Mouse (Mus musculus): Measurements from ENCODE around the gene Acaa1a.

The Acaa1a gene

DNA sequence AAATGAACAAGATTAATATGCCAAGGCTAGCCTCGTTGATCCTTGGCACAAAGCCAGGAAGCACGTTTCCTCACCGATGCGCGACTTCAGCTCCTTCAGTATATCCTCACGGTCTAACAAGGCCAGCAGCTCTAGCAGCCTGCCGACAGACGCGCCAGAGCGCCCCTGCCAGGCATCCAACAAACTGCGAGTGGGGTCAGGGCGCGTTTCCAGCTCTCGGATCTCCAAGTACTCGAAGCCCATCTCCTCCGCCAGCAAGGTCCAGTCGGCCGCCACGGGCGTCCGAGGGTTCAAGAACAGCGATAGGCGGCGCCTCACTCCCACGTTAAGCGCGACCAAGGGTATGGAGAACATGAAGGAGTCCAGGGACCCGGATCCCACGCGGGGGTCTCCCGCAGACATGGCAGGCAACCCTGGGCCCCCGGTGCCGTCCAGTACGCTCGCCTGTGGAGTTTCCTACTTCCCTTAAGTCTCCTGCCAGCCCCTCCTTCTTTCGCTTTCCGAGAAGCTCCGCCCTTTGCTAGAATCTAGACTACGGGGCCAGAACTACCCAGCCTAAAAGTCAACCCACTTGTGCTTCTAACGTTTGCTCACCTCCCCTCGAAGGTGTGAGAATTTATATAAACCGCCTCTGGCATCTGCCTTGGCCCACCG is at the start of gene Acaa1a:
Gene Acaa1a (plus strand): TSS at position 119 of the 654 bp plus-strand sequence.
- peak; percentile 64 for DNase-seq (ENCODE audit: low spot score)

- DNase-seq (ENCODE audit: low spot score), result no peak
These were observed 48.7 kb upstream of the Acaa1a start for GRCm38 (mm10) chr9:119290791-119291190.

DNA sequence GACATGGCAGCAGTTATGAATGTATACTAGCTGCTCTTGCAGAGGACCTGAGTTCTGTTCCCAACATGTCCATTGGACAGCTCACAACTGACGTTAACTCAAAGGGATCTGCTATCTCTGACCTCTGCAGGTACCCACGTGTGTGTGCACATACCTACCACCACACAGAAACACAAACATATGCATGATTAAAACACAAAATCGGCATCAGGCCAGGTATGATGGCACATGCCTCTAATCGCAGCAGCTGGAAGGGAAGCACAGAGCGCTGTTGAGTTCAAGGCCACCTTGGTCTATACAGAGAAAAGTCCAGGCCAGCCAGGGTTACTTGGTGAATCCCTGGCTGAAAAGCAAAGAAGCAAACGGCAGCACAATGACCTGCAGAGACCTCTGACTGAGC is 41.8 kb upstream of the Acaa1a start:
- no peak for DNase-seq (ENCODE audit: low spot score)

DNA sequence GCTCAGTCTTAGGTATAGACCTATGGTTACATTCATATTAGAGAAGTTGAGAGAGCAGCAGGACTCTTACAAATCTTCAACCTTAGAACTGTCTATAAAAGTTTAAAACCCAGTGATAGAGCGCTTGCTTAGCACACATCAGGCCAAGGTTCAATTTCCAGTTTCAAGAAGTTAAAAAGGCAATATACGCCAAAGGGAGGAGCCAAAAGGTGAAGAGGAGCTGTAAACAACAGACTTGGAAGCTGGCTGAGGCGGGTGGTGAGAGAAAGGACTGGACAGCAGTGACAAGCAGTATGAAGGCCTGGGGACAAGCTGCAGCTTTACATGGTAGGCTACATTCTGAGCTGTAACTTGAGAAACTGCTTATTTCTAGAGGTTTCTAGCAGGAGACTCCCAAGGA is 40.9 kb upstream of the Acaa1a start:
- no peak for DNase-seq (ENCODE audit: low spot score)

- DNase-seq (ENCODE audit: low spot score), result no peak
These were observed 33.6 kb upstream of the Acaa1a start for GRCm38 (mm10) chr9:119305863-119306262.

GRCm38 (mm10) chr9:119309067-119309466 is 30.4 kb upstream of the Acaa1a start:
- no peak for DNase-seq (ENCODE audit: low spot score)

- DNase-seq (ENCODE audit: low spot score), result no peak
These were observed 26.4 kb upstream of the Acaa1a start for GRCm38 (mm10) chr9:119313096-119313495.

- no peak for DNase-seq (ENCODE audit: low spot score)
These were observed 20.6 kb upstream of the Acaa1a start for GRCm38 (mm10) chr9:119318891-119319290.

DNA sequence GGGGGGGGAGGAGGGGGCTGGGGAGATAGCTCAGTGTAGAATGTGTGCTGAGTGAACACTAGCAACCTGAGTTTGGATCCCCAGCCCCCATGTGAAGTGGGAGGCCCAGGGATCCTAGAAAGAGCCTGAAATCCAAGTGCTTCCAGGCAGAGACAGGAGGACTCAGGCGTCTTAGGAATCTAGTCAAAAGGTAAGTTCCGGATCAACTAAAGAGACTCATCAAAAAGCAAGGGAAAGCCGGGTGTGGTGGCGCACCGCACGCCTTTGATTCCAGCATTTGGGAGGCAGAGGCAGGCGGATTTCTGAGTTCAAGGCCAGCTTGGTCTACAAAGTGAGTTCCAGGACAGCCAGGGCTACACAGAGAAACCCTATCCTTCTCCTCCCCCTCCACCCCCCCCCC is 19.0 kb upstream of the Acaa1a start:
- DNase-seq (ENCODE audit: low spot score), result no peak

DNA sequence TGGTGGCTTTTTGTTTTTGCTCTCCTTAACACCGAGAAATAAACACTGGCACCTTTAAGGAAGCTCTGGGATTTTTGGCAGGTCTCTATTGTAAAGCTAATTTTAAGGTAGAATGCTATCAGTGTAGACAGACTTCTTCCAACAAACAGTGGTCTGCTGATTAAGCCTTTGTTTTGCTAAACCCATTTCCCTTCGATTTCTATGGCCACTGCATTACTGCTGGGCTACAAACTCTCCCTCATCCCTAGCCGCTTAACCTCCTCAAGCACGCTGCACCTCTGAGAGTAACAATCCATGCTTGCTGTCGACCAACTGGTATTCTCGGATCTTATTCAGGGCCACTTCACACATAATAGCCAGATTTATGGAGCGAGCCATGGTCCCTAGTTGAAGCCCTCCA is 18.5 kb upstream of the Acaa1a start:
- peak; percentile 19 for DNase-seq (ENCODE audit: low spot score)

DNA sequence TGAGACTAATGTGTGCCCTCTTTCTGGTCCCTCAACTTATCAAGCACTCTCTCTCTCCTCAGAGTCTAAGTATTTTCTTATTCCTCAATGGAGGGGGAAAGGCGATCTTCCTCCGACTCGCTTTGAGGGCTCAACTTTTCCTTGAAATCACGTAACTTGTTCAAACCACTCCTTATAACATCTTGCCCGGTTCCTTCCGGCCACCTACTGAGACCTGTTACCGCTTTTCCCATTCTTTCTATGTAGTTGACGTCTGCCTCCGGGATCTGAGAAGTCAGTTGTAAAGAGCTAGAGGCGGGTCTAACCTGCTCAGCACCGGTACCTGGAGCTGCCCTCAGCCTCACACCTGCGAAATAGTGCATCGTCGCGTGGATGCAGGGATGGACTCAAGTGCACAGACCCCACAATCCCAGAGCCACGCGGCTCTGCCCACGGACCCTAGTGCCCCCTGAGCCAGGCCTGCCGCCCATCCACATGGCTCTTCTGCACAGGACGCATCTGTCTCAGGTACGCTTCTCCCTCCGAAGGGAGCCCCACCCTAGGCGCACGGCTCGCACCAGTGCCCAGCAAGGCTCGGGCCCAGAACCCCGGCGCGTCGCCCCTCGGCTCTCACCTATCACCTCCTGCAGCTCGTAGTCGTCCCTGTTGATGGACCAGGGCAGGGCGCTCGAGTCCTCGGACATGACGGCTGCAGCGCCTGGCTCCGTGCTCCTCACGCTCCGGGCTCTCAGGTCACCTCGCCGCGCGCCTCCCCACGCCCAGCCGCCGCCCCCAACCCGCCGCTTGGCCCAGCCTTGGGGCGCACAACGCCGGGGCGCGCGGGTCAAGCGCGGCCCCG is 17.9 kb upstream of the Acaa1a start:
- DNase-seq (ENCODE audit: low spot score), result no peak

DNA sequence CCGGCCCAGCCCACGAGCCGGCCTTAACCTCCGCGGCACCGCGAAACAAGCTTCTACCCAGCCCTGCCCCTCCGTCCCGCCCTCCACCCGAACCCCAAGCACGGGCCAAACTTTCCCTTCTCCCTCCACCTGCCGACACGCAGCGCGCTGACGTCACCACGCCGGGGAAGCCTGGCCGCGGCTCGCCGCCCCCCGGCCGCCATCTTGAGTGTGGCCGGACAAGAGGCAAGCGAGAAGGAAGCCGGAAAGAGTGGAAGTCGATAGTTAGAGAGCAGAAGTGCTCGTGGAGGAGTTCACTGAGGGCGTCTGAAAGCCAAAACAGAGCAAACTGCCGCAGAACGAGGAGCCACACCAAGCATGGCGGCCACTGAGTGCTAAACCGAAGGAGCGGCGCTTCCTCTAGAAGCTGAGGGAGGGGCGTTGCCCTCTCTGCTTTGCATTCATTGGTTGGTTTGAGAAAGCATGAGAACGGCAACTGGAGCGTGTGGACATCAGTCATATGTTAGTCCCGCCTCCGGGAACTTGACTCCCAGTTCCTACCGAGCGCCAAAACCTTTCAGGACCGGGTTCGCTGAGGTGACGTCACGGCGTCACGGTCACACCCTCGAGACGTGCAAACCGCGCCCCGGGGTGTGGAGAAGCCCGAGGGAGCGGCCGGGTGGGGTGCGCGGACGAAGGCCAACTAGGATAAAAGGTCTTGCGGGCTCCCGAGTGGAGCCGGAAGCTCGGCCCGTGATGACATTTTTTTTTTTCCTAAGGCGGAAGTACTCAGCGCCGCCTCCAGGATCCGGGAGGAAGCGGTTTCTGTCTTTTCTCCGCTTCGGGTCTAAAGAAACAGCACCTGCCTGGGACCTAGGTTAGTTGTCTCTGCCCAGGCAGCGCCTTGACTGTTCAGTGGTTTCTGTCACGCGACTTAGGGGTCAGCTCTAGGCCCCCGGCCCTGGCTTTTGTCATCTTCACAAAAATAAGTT is 16.9 kb upstream of the Acaa1a start, which contains the start of gene Oxsr1:
Gene Oxsr1 (minus strand): TSS at position 139 of the 971 bp plus-strand sequence.
- peak; percentile 99 for DNase-seq (ENCODE audit: low spot score)

GRCm38 (mm10) chr9:119323260-119323645 is 16.2 kb upstream of the Acaa1a start:
- DNase-seq (ENCODE audit: low spot score), result no peak

- no peak for DNase-seq (ENCODE audit: low spot score)
These were observed 15.3 kb upstream of the Acaa1a start for GRCm38 (mm10) chr9:119324130-119324529.

DNA sequence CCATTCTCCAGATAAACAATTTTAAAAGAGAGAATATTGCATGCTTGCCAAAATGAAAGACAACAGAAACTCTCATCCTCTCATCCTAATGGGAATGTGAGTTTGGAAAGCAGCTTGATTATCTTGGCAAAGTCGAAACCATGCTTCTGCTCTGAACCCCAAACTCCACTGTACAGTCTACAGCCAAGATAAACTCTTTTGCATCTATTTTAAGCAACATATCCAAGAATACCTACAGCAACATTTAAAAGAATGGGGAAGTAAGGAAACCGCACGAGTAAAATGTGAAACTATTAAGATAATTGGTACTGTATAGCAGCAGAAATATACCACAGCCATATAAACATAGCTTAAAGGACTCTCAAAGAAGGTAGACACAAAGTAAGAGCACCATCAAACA is 11.0 kb upstream of the Acaa1a start:
- DNase-seq (ENCODE audit: low spot score), result no peak

- DNase-seq (ENCODE audit: low spot score), result no peak
These were observed 9.1 kb upstream of the Acaa1a start for GRCm38 (mm10) chr9:119330186-119330963.

GRCm38 (mm10) chr9:119334324-119334723 is 5.2 kb upstream of the Acaa1a start:
- DNase-seq (ENCODE audit: low spot score), result no peak

DNA sequence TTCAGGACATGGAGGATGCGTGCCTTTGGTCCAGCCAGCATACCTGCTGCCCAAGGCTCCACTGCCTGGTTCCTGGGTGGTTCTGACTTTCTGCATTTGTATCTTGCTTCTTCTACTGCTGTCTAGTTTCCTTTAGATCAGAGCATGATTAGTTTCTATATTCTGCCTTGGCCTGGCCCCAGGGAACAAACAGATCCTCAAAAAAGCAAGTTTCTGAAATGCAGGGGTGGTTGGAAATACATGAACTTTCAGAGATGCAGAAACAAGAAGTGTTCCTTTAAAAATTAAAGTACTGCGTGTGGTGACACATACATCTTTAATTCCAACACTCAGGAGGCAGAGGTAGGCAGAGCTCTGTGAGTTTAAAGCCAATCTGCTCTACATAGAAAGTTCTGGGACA is 4.6 kb upstream of the Acaa1a start:
- DNase-seq (ENCODE audit: low spot score), result no peak

DNA sequence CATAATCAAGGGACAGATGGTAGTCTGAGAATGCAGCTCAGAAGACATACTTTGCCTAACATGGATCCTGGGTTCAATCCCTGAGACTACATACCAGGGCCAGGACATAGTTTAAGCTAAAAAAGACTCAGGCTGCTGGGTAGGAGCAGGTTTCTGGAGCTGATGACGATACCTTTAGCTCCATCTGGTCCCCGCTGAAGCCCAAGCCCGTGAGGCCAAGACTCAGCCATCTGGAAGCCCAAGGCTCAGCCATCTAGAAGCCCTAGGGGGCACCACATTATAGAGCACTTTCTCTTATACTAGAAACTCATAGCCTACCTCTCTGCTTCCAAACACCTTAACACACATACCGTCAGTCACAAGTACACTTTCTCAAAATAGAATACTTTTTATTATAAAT is 3.9 kb upstream of the Acaa1a start:
- no peak for DNase-seq (ENCODE audit: low spot score)

DNA sequence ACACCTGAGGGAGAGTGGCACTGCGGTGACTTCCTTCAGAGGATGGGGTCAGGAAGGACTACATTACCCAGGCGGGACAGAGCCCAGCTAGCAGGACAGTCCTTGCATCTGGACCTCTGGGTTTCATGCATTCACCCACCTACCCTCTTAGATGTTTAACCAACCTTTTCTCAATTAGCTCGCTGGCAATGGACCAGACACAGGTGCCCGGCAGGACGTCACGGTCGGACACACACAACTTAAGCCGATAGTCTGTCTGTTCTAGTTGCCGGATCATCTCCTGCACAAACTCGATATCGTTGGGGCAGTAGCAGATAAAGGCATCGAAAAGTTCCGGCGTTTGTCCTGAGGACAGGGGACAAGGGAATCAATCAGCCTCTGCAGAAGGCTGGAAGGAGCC is 1.6 kb upstream of the Acaa1a start:
- no peak for DNase-seq (ENCODE audit: low spot score)

- DNase-seq (ENCODE audit: low spot score), result no peak
These were observed 1.1 kb upstream of the Acaa1a start for GRCm38 (mm10) chr9:119338350-119338749.

DNA sequence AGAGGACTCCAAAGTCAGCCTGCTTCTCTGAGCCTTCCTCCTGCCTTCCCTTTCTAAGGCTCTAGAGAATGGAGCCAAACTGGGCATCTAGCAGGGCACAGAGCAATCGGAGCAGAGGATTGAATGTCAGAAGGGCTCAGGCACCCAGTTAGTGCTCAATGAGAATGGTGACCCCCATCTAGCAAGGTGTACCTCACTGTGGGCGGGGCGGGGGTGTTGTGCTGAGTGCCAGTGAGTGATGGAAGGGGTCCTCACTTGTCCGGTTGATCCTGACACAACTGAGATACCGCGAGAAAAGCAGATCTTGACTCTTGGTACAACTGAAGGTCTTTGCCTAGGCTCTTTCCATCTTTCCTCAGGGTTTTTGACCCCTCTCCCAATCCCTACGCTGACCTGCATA is 370 bp upstream of the Acaa1a start:
- DNase-seq (ENCODE audit: low spot score), result no peak

Measured in retina, embryonic 14.5 days (tissue).